Mouse (Mus musculus): ENCODE data around the gene Diaph2. TPM values are rescaled to one million over a fixed set of nuclear protein-coding genes. Genes with fewer than 3 reads are reported as not detected.

Gene Diaph2
- polyA plus RNA-seq, 1 experiment, result not detected

DNA sequence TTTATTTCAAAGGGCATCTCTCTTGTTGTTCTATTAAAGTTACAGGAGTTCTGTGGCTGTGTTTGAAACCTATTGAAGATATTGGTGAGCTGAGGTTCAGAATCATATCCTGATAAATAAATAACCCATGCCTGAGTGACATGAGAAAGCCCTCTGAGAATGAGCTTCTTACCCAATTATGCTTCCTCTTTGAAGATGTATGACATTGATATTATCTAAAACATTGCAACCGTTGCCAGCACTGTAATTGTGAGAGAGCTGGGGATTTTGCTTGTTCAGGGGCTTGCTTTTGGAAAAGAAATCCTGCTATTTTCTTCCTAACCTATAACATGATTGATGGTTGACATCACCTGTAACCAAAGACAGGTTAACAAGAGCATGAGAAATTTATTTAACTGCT is 438.3 kb downstream of the Diaph2 start:
- no peak for TF ChIP-seq GATA1 (IDR thresholded peaks at IDR 0.05; ENCODE audit: low read length)

DNA sequence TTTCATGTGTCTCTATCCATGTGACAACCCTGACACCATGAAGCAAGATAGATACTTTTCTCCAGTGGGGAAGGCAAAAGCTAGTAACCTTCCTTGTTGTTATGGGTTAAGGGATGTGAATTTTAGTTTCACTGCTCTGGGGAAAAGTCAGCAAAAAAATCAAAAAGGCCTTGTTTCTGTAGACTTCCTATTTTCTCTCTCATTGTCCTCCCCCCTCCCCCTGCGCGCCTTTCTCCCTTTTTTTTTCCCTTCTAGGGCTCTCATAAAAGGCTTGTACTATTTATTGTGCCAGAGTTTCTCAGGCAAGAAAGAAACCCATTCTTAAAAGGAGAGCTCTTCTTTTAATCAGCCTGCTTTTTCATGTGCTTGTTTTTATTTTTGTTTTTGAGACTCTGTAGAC is 438.9 kb downstream of the Diaph2 start:
- TF ChIP-seq GATA1 (IDR thresholded peaks at IDR 0.05; ENCODE audit: low read length), result no peak

DNA sequence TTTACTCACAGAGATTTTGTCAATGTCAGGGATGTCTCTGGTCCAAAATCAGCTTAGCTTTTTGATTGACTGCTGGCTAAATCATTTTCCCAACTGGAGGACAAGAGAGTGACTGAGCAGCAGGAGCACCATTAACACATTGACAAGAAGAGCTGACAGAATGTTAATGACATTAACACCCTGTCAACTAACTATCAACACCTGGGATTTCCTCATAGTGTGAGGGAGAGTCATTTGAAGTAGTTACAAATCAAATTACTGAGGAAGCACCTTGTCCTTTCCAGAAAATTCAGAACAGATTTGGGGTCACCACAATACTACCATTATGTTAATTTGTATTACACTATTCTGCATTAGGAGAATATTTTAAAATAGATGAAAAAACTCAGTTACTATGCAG is 439.7 kb downstream of the Diaph2 start:
- TF ChIP-seq GATA1 (IDR thresholded peaks at IDR 0.05; ENCODE audit: low read length), result no peak

DNA sequence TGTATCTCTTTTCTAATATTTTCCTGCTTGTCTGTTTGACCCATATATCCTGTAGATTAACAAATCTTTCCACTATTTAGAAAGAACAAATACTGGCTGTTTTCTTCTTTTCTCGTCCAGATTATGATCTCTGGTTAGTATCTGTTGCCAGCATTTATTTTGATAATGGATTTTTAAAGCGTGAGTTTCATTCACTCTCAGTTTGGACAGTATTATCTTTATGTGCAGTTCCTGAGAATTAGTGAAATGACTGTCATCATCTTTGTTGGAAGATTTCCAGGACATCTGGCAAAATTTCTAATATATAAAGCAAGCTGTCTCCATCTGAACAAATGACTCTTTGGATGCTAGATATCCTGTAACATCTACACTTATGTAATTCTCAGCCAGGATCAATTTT is 455.7 kb downstream of the Diaph2 start:
- TF ChIP-seq GATA1 (IDR thresholded peaks at IDR 0.05; ENCODE audit: low read length), result no peak

DNA sequence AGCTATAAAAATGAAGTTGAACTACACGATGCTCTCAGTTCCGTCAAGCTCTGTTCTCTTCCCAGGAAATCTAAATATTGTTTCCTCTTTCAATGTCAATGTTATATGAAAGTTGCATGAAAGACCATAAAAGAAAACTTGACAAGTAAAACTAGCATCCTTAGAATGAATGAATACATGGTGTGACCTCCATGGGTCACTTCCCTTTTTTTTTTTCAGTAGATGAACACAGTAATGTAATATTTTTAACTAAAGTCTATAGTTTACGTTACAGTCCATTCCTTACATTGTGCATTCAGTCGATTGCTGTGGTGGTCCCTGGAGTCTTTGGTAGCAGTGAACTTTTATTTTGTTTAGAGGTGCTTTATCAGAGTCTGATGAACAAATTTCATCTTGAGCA is 462.7 kb downstream of the Diaph2 start:
- TF ChIP-seq GATA1 (IDR thresholded peaks at IDR 0.05; ENCODE audit: low read length), result no peak

DNA sequence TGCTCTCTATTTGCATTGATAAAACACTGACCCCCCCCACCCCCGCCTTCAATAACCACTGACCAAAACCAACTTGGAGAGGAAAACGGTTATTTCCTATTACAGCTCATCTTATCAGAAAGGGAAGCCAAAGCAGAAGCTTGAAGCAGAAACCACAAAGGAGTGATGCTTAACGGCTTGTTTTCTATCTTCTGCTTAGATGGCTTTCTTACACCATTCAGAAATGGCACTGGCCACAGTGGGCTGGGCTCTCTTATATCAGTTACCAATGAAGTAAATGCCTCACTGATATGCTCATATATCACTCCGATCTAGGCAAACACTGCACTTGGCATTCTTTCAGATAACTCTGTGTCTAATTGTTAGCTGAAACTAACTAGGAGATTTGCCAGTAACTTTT is 463.2 kb downstream of the Diaph2 start:
- peak; percentile 70 for TF ChIP-seq GATA1 (IDR thresholded peaks at IDR 0.05; ENCODE audit: low read length)

DNA sequence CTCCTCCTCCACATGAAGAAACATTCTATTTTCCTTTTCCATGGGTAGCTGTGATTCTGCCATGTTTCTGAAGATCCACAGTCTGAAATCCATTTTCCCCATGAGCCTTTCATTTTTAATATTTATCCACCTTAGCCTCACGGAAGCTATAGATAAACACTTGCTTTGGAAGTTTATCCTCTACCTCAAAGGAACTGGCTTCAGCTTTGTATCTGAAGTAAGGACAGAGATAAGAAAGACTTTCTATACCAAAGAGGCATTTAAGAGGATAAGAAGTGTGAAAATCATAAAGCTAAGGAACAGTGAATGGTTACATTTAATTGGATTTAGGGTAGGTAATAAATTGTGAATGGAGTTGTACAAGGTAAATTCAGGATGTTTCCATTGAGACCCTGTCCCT is 480.5 kb downstream of the Diaph2 start:
- no peak for TF ChIP-seq GATA1 (IDR thresholded peaks at IDR 0.05; ENCODE audit: low read length)

DNA sequence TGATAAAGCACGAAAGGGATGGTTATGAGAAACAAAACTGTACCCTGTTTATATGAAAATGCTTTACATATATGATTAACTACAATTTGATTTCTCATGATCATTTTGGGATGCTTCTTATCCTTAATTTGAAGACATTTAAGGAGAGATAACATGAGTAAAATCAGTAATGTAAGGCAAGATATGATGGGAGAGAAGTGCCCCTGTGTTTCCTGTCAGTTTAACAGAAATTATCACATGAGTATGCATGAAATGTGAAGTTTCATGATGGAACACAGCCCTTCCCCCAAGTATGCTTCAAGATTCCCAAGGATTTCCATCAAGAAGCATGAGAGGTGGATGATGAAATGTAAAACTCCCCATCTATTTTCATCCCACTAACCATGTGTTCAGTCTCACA is 485.6 kb downstream of the Diaph2 start:
- no peak for TF ChIP-seq GATA1 (IDR thresholded peaks at IDR 0.05; ENCODE audit: low read length)

DNA sequence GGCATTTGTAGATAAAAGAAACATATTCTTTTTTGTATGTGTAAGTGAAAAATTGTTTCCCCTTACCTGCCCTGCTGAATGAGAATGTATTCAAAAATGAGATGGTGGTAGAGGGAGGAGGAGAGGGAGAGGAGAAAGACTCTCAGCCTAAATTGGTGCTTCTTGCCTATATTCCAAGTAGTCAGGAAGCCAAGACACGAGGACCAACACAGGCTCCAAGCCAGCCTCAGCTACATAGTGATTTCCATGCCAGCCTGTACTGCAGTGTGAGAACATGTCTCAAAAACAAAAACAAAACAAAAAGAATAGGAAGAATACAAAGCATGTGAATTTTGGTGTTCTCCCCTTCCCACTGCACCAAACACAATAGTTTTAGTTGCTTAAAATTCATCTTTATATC is 497.1 kb downstream of the Diaph2 start:
- TF ChIP-seq GATA1 (IDR thresholded peaks at IDR 0.05; ENCODE audit: low read length), result no peak

DNA sequence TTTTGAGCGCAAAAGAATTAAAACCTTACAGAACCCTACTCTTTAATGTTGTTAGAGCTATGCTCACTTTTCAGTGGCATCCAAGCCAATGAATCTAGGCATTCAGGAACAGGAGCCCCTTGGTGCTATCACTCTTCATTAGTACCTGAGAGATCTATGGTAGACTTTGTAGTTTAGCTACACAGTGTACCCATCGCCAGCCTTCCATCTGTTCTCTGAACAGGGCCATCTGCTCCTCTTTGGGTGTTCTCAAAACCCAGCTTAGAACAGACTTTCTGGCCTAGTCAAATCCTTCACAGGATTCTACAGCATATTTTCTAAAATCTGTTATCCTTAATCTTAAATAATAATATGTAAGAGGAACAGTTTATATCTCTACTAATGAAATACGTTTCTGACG is 504.1 kb downstream of the Diaph2 start:
- no peak for TF ChIP-seq GATA1 (IDR thresholded peaks at IDR 0.05; ENCODE audit: low read length)

DNA sequence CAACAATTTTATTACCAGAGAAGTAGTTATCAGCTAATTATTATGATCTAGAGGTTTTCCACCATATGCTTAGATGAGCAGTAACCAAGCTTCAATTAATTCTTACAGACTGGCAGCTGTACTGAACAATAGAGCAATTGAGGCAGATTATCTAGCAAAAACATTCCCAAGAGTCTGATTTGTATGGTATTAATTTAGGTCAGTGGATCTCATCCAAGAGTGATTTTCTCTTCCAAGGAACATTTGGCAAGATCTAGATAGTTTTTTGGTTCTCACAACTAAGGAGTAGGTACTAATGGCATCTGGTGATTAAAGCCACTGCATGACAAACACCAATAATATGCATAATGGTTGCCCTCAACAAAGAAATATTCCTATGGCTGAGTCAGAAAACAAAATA is 516.2 kb downstream of the Diaph2 start:
- no peak for TF ChIP-seq GATA1 (IDR thresholded peaks at IDR 0.05; ENCODE audit: low read length)

DNA sequence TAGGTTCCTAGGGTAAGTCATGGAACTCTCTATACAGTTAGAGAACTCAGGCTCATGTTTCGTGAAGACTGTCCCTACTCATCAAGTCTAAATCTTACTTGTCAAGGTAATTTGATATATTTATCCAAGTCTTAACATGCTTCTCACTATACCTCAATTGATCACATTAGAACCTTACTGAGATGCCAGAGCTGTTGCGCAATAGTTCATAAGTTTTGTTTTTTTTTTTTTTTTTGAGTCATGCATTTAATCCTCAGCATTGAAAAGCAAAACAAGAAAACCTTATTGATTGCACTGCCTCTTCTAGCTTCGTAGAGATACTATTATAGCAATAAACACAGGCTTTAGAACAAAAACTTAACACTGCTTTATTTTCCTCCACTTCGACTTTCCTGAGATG is 529.6 kb downstream of the Diaph2 start:
- TF ChIP-seq GATA1 (IDR thresholded peaks at IDR 0.05; ENCODE audit: low read length), result no peak

DNA sequence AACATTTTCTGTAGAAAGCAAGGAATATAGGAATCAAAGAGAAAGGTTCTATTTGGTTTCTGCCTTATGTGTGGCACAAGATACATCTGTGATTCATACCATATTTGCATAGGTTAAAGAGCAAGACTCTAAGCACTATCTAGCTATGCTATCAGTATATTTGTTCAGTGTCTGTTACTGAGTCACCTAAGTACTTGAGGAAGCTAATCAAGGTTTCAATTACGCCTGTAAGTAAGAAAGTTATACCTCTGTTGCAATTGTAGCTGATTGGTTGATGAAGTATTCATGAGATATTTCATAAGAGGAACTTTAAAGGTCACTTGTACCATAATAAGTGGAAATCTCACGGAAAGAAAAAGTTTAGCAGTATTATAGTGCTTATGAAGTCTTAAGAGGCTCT is 531.9 kb downstream of the Diaph2 start:
- TF ChIP-seq GATA1 (IDR thresholded peaks at IDR 0.05; ENCODE audit: low read length), result no peak

DNA sequence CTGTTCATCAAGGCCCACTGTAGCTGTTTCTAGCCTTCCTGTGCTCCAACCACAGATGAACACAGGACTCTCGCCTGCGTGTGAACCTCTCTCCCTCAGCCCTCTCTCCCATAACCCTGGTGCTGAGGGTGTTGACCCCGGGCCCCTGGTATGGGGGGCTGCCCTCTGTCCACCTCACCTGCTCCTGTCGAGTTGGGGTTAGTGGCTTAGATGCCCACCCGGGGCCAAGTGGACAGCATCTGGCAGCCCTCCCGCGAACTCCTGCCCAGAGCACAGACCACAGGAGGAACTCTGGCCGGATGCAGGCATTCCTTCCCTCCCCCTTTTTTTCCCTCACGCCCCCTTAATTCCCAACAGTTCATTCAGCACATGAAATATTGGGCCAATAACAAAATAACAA is 537.5 kb downstream of the Diaph2 start:
- TF ChIP-seq GATA1 (IDR thresholded peaks at IDR 0.05; ENCODE audit: low read length), result no peak

DNA sequence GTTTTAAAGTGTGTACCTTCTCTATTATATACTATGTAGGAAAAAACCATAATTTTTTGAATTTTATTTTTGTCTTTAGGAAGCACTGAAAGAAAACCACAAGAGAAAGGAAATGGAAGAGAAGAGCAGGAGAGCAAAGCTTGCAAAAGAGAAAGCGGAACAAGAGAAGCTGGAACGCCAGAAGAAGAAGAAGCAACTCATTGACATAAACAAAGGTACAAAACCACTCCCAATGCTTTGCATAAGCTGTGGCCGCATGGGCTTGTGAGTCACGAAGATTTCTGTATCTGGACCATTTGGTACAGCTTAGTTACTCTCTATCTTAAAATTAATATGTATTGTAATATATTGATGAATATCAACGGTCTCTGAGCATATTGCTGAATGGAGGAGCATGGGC is 540.2 kb downstream of the Diaph2 start:
- no peak for TF ChIP-seq GATA1 (IDR thresholded peaks at IDR 0.05; ENCODE audit: low read length)

DNA sequence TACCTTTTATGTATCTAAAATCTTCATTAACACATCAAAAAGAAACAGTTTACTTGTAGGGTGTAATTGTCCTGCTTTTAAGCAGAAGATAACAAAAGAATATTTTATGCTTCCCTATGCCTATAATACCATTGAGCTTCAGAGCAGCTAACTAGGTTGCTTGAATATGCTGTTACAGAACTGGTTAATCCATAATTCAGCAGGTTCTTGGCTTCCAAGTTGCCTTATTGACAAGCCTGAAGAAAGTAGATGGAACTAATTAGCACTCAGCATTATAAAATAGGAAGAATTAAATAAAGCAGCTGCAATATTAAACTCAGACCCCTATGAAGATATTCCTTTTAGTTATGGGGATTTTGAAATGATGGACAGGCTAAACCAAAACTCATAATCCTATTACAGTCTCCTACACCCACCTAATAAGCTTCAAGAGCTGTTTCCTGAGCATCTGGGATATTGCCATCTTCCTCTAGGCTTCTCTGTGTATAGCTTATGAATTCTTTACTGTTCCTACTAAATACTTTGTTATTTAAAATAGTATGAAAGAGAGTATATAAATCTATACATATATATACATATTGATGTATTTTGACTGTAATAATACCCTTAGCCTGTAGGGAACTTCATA is 601.4 kb downstream of the Diaph2 start:
- TF ChIP-seq GATA1 (IDR thresholded peaks at IDR 0.05; ENCODE audit: low read length), result no peak

DNA sequence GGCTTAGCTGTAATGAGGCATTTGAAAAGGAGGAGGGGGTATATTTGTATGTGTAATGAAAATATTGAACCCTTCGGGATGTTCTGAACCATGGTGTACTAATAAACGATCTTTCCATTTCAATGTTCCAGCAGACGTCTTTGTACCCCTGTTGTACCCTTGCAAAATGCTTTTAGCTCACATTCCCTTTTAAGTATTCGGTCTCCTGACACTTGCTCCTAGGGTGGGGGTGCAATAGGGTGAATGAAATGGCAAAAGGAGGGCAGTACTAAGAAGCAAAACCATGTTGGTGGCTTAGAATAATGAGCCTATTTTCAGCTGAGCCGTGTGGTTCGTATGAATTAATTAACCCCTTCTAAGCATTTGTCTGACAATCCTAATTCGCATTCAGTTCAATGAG is 601.9 kb downstream of the Diaph2 start:
- TF ChIP-seq GATA1 (IDR thresholded peaks at IDR 0.05; ENCODE audit: low read length), result no peak

DNA sequence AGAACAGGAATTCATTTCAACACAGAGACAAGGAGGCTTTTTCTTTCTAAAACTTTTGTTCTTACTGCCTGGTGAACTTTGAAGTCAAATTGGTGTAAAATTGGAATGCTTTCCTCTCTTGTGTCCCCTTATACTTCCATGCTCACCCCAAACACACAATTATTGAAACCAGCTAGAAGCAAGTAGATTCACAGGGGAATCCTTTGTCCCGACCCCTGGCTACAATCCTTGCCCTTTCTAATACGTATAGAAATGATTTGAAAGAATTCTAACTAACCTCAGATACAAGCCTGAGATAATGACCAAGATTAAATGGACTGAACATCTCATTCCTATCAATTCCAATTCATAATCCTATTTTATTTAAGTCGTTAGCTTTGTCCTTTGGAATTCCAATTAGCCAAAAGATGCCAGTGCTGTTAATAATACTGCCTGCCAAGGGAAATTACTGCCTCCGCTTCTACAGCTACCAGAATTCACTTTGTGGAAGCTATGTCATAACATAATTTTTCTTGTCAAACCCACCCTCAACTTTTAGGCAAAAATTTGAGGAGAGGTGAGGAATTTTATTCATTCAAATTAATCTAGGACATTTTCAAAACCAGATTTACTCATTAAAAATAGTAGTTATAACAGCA is 644.1 kb downstream of the Diaph2 start:
- TF ChIP-seq GATA1 (IDR thresholded peaks at IDR 0.05; ENCODE audit: low read length), result no peak

All from G1E-ER4 (cell line).